Mouse (Mus musculus) liver, postnatal 0 days (tissue): ENCODE measurements around the gene Tnip3. TPM values are rescaled to one million over a fixed set of nuclear protein-coding genes. Genes with fewer than 3 reads are reported as not detected.

Experiments
- ATAC-seq: fragments of 200-750 bp; cut with Nextera tagmentation; 2 replicates; pipeline ENCODE4 v1.8.0; 2017; ENCODE audit warnings: mild to moderate bottlenecking, moderate library complexity
- DNase-seq: peaks from one replicate; pipeline ENCODE4 v3.0.0-alpha.2; 2016
- H3K27ac ChIP-seq: fragments of 300-500 bp; sonication (generic); 2 replicates; pipeline ENCODE4 v1.5.1; 2014; ENCODE audit warnings: antibody characterized with exemption, moderate library complexity, mild to moderate bottlenecking, low read depth
- H3K27me3 ChIP-seq: fragments of 300-500 bp; sonication (generic); 2 replicates; pipeline ENCODE4 v1.6.1; 2014; ENCODE audit warnings: low read length, control low read depth, mixed read lengths; ENCODE audit not compliant: insufficient read depth
- H3K36me3 ChIP-seq: fragments of 300-500 bp; sonication (generic); replicated peaks from 2 replicates; pipeline ENCODE4 v1.6.1; 2014; ENCODE audit warnings: mild to moderate bottlenecking, control low read depth, low read length, moderate library complexity, mixed read lengths; ENCODE audit not compliant: insufficient read depth
- H3K4me1 ChIP-seq: fragments of 300-500 bp; sonication (generic); 2 replicates; pipeline ENCODE4 v1.6.1; 2014; ENCODE audit warnings: antibody characterized with exemption, mild to moderate bottlenecking, control low read depth; ENCODE audit not compliant: insufficient read depth
- H3K4me2 ChIP-seq: fragments of 300-500 bp; sonication (generic); 2 replicates; pipeline ENCODE4 v1.6.1; 2014; ENCODE audit warnings: low read depth, mild to moderate bottlenecking, low read length, moderate library complexity, mixed read lengths
- H3K4me3 ChIP-seq: fragments of 300-500 bp; sonication (generic); 2 replicates; pipeline ENCODE4 v1.5.1; 2014; ENCODE audit warnings: low read depth, low read length
- H3K9ac ChIP-seq: fragments of 300-500 bp; sonication (generic); replicated peaks from 2 replicates; pipeline ENCODE4 v1.6.1; 2014; ENCODE audit warnings: mild to moderate bottlenecking, moderate library complexity
- H3K9me3 ChIP-seq: fragments of 300-500 bp; sonication (generic); 2 replicates; pipeline ENCODE4 v1.6.1; 2016; ENCODE audit warnings: mild to moderate bottlenecking, control low read depth, low read length, mixed read lengths
- CTCF ChIP-seq: sonication (generic); IDR thresholded peaks from 2 replicates; pipeline ENCODE4 v1.5.1; 2016; ENCODE audit warnings: antibody characterized with exemption, low read depth
- EP300 ChIP-seq: IDR thresholded peaks from 2 replicates; pipeline ENCODE4 v1.6.1; 2016; ENCODE audit warnings: antibody characterized with exemption, low read depth, mild to moderate bottlenecking
- WGBS: fragments of 180-500 bp; shearing (Covaris S2); extraction: QIAGEN DNeasy Blood & Tissue Kit; methylation state at CpG from one replicate; pipeline ENCODE4 v1.1.7; 2014; ENCODE audit not compliant: insufficient replicate concordance; 5-methylcytosine and 5-hydroxymethylcytosine counted together
- polyA plus RNA-seq: library from polyadenylated mRNA; unstranded; fragments of >200 nt; fragmentation: Nextera tagmentation; extraction: Ambion mirVana; gene quantifications from 2 replicates; pipeline ENCODE4 v1.2.1, GENCODE M21; 2015

Gene Tnip3
- polyA plus RNA-seq, 1 experiment from 2014 or later: 0.06 TPM

DNA sequence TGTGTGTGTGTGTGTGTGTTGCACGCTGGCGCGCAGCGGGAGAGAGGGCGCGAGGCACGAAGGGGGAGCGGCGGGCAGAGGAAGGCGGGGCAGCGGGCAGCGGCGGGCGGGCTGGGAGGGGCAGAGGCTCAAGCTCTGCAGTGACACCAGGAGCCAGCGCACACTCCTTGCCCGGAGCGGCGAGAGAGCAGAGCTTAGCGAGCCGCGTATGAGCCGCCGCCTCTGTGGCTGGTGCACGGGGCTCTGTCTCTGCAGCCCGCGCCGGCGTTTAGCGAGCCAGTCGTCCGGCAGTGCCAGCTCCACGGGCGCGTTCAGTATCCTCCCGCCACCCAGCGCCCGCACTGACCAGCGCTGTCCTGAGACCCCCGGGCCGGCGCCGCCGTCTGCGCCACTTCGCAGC lies 146.3 kb downstream of the Tnip3 start, which contains the start of gene Ndnf:
TSS of gene Ndnf (plus strand) at position 140 of the 400 bp plus-strand sequence.
- peak within 1 kb of the TSS; percentile 50 for H3K4me3 ChIP-seq
- H3K27me3 ChIP-seq: peaks cover 41% of the 10 kb centered on the region
- H3K9me3 ChIP-seq: no peaks in the 10 kb centered on the region
- peak within 1 kb of the TSS; percentile 79 for H3K4me2 ChIP-seq
- no peak within 1 kb of the TSS for H3K9ac ChIP-seq
- peaks cover 10% of the 10 kb centered on the region for H3K4me1 ChIP-seq
- no peaks in the 10 kb centered on the region for H3K36me3 ChIP-seq
- TF ChIP-seq CTCF: no peak
- TF ChIP-seq EP300: no peak
- ATAC-seq (peak; percentile 76), DNase-seq (peak; percentile 65)
- WGBS: under 1% methylated on average over 22 of the region's 45 CpGs
- no peak within 1 kb of the TSS for H3K27ac ChIP-seq

DNA sequence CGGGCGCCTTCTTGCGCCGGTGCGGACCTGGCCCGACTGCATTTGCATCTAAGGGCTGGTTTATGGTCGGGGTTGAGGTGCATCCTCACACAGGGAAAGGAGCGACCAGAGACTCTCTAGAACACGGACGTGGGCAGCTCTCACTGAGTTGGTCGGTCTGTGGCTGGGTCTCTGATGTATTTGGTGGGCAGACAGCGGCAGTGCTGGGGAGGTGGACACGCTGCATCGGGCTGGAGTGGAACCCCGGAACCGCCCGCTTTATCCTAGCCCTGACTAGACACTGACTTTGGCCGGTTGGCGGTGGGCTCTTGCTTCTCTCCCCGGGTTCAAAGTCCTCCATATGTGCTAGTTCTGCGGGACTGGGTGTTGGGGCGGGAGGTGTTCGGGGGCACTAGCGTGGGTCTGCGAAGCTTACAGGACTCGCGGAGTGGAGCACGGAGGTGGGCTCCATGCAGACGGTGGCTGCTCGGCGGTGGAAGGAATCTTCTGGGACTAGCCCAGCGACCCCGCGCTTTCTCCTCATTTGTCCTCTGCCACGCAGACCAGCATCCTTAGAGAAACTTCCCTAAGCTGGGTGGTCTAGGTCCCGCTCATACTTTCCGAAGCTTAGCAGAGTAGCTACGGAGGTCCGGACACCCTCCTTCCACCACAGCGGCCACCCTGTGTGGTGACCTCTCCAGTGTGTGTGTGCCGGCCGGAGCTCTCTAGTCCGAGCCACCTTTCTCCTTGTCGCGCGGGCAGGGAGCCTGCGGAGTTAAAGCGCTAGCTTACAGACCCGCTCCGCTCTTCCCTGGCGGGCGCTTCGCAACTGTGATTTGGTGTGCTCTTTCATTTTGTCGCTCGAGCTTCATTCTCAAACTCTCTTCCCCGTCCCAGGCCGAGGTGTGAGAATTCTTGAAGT lies 147.3 kb downstream of the Tnip3 start:
- Histone ChIP-seq H3K4me1 (peaks cover 10% of the 10 kb centered on the region), H3K4me3 (peak overlapping the region; percentile 50), H3K4me2 (peak overlapping the region; percentile 79), H3K9me3 (no peaks in the 10 kb centered on the region), H3K36me3 (no peaks in the 10 kb centered on the region), H3K27ac (no peak overlapping the region), H3K9ac (no peak overlapping the region), H3K27me3 (peaks cover 41% of the 10 kb centered on the region)
- DNase-seq (peak; percentile 20), ATAC-seq (no peak)
- under 1% methylated on average over 57 of the region's 57 CpGs for WGBS
- TF ChIP-seq EP300: no peak

Other genes with a start within 250 kb of the Tnip3 start
- not detected in 2 replicates for gene C130060K24Rik, start 144.2 kb upstream of the Tnip3 start, polyA plus RNA-seq
- gene Ndnf, start 146.3 kb downstream of the Tnip3 start, polyA plus RNA-seq: 0.01 and 0.08 TPM in 2 replicates